Mouse (Mus musculus): Measurements from ENCODE around the gene Fads3.
A peak's percentile ranks its signal among the peaks of the same experiment; 100 is the strongest.

Fads3 gene

DNA sequence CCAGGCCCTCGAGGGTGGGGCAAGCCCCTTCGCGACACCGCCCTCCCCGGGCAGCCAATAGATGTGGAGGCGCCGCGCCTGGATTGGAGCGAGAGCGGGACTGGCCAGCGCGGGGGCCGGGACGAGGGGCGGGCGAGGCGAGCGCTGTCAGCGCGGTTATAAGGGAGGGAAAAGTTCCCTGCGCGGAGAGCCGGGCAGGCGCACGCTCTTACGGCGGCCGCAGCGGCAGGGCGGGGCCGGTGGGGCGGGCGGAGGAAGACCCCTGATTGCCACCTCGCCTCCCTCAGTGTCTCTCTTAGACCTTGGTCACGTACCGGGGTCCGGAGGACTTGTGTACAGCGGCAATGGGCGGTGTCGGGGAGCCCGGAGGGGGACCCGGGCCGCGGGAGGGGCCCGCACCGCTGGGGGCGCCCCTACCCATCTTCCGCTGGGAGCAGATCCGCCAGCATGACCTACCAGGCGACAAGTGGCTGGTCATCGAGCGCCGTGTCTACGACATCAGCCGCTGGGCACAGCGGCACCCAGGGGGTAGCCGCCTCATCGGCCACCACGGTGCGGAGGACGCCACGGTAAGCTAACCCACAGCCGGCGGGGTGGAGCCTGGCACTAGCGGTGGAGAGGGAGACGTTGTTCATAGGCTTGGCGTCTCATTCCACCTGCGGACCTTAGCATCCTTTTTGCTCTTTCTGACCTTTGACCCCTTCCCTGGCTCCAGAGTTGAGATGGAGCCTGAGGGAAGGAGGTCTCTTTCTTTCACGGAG lies at the start of gene Fads3:
Gene Fads3 (plus strand): TSS at position 182 of the 761 bp plus-strand sequence.
- DNase-seq (ENCODE audit: inconsistent age in 2 of 2, low spot score in 1 of 2) = peak; percentile 88 to 89

- peak in 1 of 2 experiments; percentile 55 for DNase-seq (ENCODE audit: inconsistent age in 2 of 2, low spot score in 1 of 2)
These were observed 49.1 kb upstream of the Fads3 start for GRCm38 (mm10) chr19:9992011-9992958.

- DNase-seq (ENCODE audit: inconsistent age in 2 of 2, low spot score in 1 of 2) = peak; percentile 88 to 96
These were observed 48.2 kb upstream of the Fads3 start for GRCm38 (mm10) chr19:9993036-9993656.

GRCm38 (mm10) chr19:9997204-9998062 lies 43.9 kb upstream of the Fads3 start:
- no peak for DNase-seq (ENCODE audit: inconsistent age in 2 of 2, low spot score in 1 of 2)

DNA sequence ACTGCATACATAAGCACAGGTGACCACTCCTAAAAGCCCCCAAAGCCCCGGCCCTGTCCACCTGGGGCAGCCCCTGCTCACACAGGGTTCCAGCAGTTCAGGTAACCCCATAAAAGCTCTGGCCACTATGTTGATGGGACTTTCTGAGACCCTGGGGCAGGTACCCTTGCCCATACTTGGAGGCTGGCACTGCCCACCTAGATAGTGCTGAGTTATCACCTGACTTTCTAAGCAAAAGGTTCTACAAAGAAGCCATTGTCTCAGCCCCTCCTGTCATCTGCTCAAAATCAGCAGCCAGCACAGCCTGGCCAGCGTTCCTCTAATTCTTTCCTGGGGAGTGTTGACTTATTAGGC lies 43.3 kb upstream of the Fads3 start:
- DNase-seq (ENCODE audit: inconsistent age in 2 of 2, low spot score in 1 of 2) = no peak

- DNase-seq (ENCODE audit: inconsistent age in 2 of 2, low spot score in 1 of 2) = no peak
These were observed 42.5 kb upstream of the Fads3 start for GRCm38 (mm10) chr19:9998736-9999486.

GRCm38 (mm10) chr19:10000330-10000729 lies 41.0 kb upstream of the Fads3 start:
- peak in 1 of 2 experiments; percentile 82 for DNase-seq (ENCODE audit: inconsistent age in 2 of 2, low spot score in 1 of 2)

DNA sequence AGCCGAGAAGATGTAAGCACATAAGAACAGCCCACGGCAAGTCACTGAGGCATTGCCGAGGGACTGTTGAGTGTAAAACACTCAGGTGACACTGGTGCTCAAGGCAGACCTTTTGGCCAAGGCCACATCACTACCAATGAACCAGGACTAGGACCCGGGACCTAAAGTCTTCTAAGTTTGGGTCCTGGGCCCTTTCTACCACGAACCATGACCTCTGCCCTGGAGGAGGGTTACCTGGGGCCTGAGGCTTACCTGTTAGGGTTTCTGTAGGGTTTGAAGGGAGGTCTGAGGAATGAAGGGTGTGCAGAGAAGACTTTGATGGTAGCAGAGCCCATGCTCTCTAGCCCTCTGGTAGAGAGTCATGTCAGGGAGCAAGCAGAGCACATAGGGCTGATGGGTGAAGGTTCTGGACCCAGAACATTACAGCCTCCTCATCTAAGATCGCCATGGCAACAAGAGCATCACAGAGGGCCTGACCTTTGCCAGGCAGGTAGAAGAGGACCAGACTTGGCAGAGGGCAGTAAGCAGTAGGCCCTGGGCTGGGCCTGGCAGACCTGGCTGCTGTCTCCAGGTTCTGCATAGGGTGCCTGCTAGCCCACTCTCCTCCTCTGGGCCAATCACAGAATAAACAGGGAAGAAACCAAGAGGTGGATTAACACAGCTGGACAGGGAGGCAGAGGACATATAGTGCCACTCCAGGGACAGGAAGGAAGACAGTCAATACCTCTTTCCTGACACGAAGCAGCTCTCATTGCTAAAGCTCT lies 40.0 kb upstream of the Fads3 start, which contains the start of the genes Best1 and Rab3il1:
Gene Best1 (minus strand): TSS at position 428 of the 764 bp plus-strand sequence.
Gene Rab3il1 (plus strand): TSS at position 464 of the 764 bp plus-strand sequence.
- no peak for DNase-seq (ENCODE audit: inconsistent age in 2 of 2, low spot score in 1 of 2)

GRCm38 (mm10) chr19:10003696-10004095 lies 37.7 kb upstream of the Fads3 start:
- no peak for DNase-seq (ENCODE audit: inconsistent age in 2 of 2, low spot score in 1 of 2)

- no peak for DNase-seq (ENCODE audit: inconsistent age in 2 of 2, low spot score in 1 of 2)
These were observed 30.0 kb upstream of the Fads3 start for GRCm38 (mm10) chr19:10011408-10011807.

DNA sequence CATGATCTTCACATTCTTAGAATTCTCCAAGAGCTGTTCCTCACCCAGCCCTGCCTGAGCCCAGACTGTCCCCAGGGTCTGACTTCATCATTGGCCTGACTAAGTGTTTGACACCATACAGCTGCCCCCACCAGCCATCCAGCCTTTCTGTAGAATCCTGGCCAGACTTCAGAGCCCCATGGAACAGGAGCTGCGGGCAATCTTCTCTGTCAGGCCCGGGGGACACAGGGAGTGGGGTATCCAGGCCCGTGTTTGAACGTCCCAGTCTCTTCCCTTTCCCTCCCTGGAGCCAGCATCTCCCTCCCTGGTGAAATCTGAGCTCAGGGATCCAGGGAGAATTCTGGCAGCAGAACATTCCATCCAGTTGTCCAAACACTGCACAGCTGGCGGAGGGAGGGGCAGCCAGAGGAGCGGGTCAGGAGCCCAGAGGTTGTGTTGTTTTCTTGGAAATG lies 28.5 kb upstream of the Fads3 start:
- no peak for DNase-seq (ENCODE audit: inconsistent age in 2 of 2, low spot score in 1 of 2)

GRCm38 (mm10) chr19:10013348-10013747 lies 28.0 kb upstream of the Fads3 start:
- DNase-seq (ENCODE audit: inconsistent age in 2 of 2, low spot score in 1 of 2) = no peak

DNA sequence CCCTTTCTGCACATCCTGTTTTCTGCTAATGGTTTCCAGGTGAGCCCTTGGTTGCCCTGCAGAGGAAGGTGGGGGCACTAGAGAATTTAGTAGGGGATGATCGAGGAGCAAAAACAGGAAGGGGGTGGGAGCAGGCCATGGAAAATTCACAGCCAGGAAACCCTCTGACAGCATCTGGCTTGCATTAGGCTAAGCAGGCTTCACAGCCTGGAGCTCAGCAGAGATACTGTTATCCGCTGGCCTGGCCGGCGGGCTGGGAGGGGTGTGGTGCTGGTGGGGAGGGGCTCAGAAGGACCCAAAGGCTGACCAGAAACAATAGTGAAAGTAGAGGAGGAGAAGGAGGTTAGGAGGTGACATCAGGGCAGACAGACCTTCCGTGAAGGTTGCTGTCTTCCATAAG lies 27.5 kb upstream of the Fads3 start:
- DNase-seq (ENCODE audit: inconsistent age in 2 of 2, low spot score in 1 of 2) = no peak

GRCm38 (mm10) chr19:10014824-10015223 lies 26.5 kb upstream of the Fads3 start:
- DNase-seq (ENCODE audit: inconsistent age in 2 of 2, low spot score in 1 of 2) = no peak

DNA sequence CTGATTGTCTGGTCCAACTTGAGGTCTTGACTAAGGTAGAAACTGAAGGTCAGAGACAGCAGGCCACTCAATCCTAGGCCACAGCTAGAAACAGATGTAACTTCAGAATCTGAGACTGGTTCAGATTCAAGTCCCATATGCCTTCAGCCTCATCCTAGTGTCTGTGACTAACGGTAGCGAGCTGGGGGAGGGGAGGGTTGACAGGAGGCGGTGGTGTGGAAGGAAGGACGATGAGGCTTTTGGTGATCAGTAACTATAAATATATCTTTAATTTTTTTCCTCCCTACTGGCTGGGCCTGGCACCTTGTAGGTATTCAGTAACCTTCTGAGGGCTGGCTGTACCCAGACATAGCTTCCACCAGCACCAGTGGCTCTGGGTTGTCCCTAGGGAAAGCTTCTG lies 25.9 kb upstream of the Fads3 start:
- no peak for DNase-seq (ENCODE audit: inconsistent age in 2 of 2, low spot score in 1 of 2)

DNA sequence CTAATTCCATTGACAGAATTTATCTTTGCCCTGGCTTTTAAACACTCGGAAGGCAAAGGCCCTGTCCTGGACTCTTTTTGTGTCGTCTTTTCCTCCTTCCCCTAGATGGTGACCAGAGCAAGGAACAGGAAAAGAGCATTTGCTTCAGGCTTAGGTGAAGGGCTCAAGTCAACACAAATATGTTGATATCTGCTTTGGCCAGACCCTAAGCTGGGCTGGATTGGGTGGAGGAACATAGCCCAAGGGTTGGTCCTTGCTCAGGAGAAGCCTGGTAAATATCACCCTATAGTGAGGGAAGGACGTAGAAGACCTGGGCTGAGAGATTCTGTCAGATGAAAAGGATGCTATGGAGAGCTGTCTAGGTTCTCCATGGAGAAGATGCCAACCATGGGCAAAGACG lies 25.2 kb upstream of the Fads3 start:
- DNase-seq (ENCODE audit: inconsistent age in 2 of 2, low spot score in 1 of 2) = no peak

- peak; percentile 96 to 97 for DNase-seq (ENCODE audit: inconsistent age in 2 of 2, low spot score in 1 of 2)
These were observed 23.5 kb upstream of the Fads3 start for GRCm38 (mm10) chr19:10017637-10018526.

DNA sequence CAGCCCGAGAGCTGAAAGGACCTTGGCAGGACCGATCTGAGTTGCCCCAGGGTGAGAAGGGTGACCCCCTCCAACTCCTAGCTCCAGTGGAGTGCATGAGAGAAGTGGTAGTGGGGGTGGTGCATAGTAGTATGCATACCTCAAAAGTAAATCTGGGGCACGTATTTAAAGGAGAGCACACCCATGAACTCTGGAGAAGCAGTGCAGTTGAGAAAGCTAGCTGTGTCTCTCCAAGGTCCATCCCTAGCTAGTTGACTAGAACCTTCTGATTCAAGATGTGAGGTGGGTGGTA lies 22.9 kb upstream of the Fads3 start:
- no peak for DNase-seq (ENCODE audit: inconsistent age in 2 of 2, low spot score in 1 of 2)

Measured in adrenal gland, adult (tissue).